Mouse (Mus musculus): ENCODE results near the gene Slco3a1. TPM values are rescaled to one million over a fixed set of nuclear protein-coding genes. Genes with fewer than 3 reads are reported as not detected.

Slco3a1 gene
- polyA plus RNA-seq, 1 experiment from 2014 or later, result 42.8 TPM

DNA sequence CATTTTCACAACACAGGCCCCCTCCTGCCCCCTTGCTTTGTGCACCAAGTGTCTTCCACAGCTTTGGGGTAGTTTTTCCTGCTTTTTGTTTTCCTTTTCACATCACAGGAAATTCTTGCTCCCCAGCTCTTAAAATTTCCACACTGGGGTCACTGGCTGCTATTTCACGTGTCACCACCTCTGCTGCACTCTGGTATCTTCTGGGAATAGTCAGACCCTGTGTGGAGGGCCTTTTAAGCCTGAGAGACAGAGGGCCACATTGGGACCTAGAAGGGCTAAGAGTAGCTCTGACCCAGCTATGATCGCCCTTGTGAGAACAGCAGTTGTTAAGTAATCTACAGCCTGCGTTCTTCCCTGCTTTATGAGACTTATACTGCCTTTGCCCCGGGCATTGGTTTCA lies 87.7 kb downstream of the Slco3a1 start:
- Histone ChIP-seq H3K27ac (ENCODE audit: low read length) (no peak overlapping the region), H3K4me1 (ENCODE audit: insufficient read depth, low read depth, low read length) (no peaks in the 10 kb centered on the region), H3K36me3 (ENCODE audit: insufficient read depth, low read length) (no peaks in the 10 kb centered on the region), H3K27me3 (replicated peaks; ENCODE audit: insufficient read depth, low read length) (no peaks in the 10 kb centered on the region), H3K4me2 (replicated peaks; ENCODE audit: low read depth, low read length) (no peak overlapping the region), H3K9ac (replicated peaks; ENCODE audit: low read depth) (no peak overlapping the region), H3K9me3 (ENCODE audit: low read length) (no peaks in the 10 kb centered on the region), H3K4me3 (ENCODE audit: low read depth, low read length) (no peak overlapping the region)
- TF ChIP-seq EP300 (IDR thresholded peaks at IDR 0.05), result no peak
- no peak for TF ChIP-seq CTCF (IDR thresholded peaks at IDR 0.05)
- no peak for ATAC-seq
- 84% methylated on average over 4 of the region's 4 CpGs for WGBS
- no peak for DNase-seq (ENCODE audit: low spot score)

DNA sequence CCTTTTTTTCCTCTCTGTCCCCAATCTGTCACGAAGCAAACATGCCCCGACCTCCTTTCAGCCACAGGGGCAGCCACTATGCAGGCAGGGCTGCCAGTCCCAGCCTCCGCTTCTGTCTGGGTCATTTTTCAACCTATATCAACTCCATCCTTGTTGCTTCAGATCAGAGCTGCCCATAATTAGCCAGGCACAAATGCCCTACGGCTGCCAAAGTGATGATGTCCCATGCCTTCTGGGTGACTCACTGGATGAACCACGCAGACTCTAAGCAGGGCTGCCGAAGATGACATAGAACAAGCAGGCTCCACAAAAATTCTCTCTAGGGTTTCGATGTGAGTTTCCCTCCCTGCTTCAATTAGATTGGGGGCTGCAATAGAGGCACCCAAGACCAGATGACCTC lies 89.9 kb downstream of the Slco3a1 start:
- no peak for DNase-seq (ENCODE audit: low spot score)
- TF ChIP-seq EP300 (IDR thresholded peaks at IDR 0.05) (no peak), CTCF (IDR thresholded peaks at IDR 0.05) (no peak)
- 69% methylated on average over 7 of the region's 7 CpGs for WGBS
- Histone ChIP-seq H3K4me3 (ENCODE audit: low read depth, low read length) (no peak overlapping the region), H3K9me3 (ENCODE audit: low read length) (no peaks in the 10 kb centered on the region), H3K27me3 (replicated peaks; ENCODE audit: insufficient read depth, low read length) (no peaks in the 10 kb centered on the region), H3K27ac (ENCODE audit: low read length) (no peak overlapping the region), H3K4me2 (replicated peaks; ENCODE audit: low read depth, low read length) (no peak overlapping the region), H3K36me3 (ENCODE audit: insufficient read depth, low read length) (no peaks in the 10 kb centered on the region), H3K4me1 (ENCODE audit: insufficient read depth, low read depth, low read length) (peaks cover 2% of the 10 kb centered on the region; the same call in 1 of the 2 replicates), H3K9ac (replicated peaks; ENCODE audit: low read depth) (no peak overlapping the region)
- peak; percentile 55 for ATAC-seq

GRCm38 (mm10) chr7:74462451-74462850 lies 92.1 kb downstream of the Slco3a1 start:
- Histone ChIP-seq H3K4me1 (ENCODE audit: insufficient read depth, low read depth, low read length) (peaks cover 7% of the 10 kb centered on the region; the same call in 1 of the 2 replicates), H3K9me3 (ENCODE audit: low read length) (no peaks in the 10 kb centered on the region), H3K27ac (ENCODE audit: low read length) (no peak overlapping the region), H3K9ac (replicated peaks; ENCODE audit: low read depth) (no peak overlapping the region), H3K27me3 (replicated peaks; ENCODE audit: insufficient read depth, low read length) (no peaks in the 10 kb centered on the region), H3K4me2 (replicated peaks; ENCODE audit: low read depth, low read length) (no peak overlapping the region), H3K36me3 (ENCODE audit: insufficient read depth, low read length) (no peaks in the 10 kb centered on the region), H3K4me3 (ENCODE audit: low read depth, low read length) (no peak overlapping the region)
- TF ChIP-seq CTCF (IDR thresholded peaks at IDR 0.05) (no peak), EP300 (IDR thresholded peaks at IDR 0.05) (no peak)
- 54% methylated on average over 4 of the region's 4 CpGs for WGBS
- no peak for ATAC-seq
- DNase-seq (ENCODE audit: low spot score), result no peak

- Histone ChIP-seq H3K9ac (replicated peaks; ENCODE audit: low read depth) (no peak overlapping the region), H3K27ac (ENCODE audit: low read length) (no peak overlapping the region), H3K4me3 (ENCODE audit: low read depth, low read length) (no peak overlapping the region), H3K9me3 (ENCODE audit: low read length) (no peaks in the 10 kb centered on the region), H3K36me3 (ENCODE audit: insufficient read depth, low read length) (no peaks in the 10 kb centered on the region), H3K27me3 (replicated peaks; ENCODE audit: insufficient read depth, low read length) (no peaks in the 10 kb centered on the region), H3K4me2 (replicated peaks; ENCODE audit: low read depth, low read length) (no peak overlapping the region), H3K4me1 (ENCODE audit: insufficient read depth, low read depth, low read length) (peaks cover 7% of the 10 kb centered on the region; the same call in 1 of the 2 replicates)
- 81% methylated on average over 5 of the region's 5 CpGs for WGBS
- TF ChIP-seq CTCF (IDR thresholded peaks at IDR 0.05) (no peak), EP300 (IDR thresholded peaks at IDR 0.05) (no peak)
- no peak for DNase-seq (ENCODE audit: low spot score)
- ATAC-seq, result no peak
Measured at GRCm38 (mm10) chr7:74461736-74462135, 92.8 kb downstream of the Slco3a1 start.

- no peak overlapping the region for H3K27ac ChIP-seq (ENCODE audit: low read length)
- DNase-seq (ENCODE audit: low spot score), result no peak
- no peak overlapping the region for H3K4me2 ChIP-seq (replicated peaks; ENCODE audit: low read depth, low read length)
- H3K36me3 ChIP-seq (ENCODE audit: insufficient read depth, low read length), result no peaks in the 10 kb centered on the region
- no peak for ATAC-seq
- no peaks in the 10 kb centered on the region for H3K9me3 ChIP-seq (ENCODE audit: low read length)
- H3K27me3 ChIP-seq (replicated peaks; ENCODE audit: insufficient read depth, low read length), result no peaks in the 10 kb centered on the region
- no peak overlapping the region for H3K4me3 ChIP-seq (ENCODE audit: low read depth, low read length)
- H3K9ac ChIP-seq (replicated peaks; ENCODE audit: low read depth), result no peak overlapping the region
- no peak for TF ChIP-seq EP300 (IDR thresholded peaks at IDR 0.05)
- no peak for TF ChIP-seq CTCF (IDR thresholded peaks at IDR 0.05)
- peaks cover 7% of the 10 kb centered on the region; the same call in 1 of the 2 replicates for H3K4me1 ChIP-seq (ENCODE audit: insufficient read depth, low read depth, low read length)
- WGBS, result 90% methylated on average over 1 of the region's 1 CpGs
Measured at GRCm38 (mm10) chr7:74461146-74461545, 93.4 kb downstream of the Slco3a1 start.

DNA sequence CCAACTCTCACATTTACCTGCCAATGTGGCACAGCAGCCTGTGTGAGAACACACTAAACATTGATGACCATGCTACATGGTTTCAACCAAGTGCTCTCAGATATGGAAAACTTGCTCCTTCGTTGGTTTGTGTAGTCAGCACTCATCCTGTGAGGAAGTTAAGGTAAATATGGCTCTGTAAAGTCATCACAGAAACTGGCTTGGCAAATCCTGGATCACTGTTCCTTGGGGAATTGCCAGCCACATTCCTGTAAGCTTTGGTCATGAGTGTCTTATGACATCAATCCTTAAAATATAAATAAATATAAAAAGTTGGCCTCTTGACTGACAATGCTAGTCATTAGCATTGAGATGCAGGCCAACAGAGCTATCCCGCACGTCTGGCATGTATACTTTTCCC lies 94.8 kb downstream of the Slco3a1 start:
- ATAC-seq, result peak; percentile 37
- Histone ChIP-seq H3K36me3 (ENCODE audit: insufficient read depth, low read length) (no peaks in the 10 kb centered on the region), H3K4me2 (replicated peaks; ENCODE audit: low read depth, low read length) (no peak overlapping the region), H3K4me3 (ENCODE audit: low read depth, low read length) (no peak overlapping the region), H3K9ac (replicated peaks; ENCODE audit: low read depth) (no peak overlapping the region), H3K4me1 (ENCODE audit: insufficient read depth, low read depth, low read length) (peaks cover 7% of the 10 kb centered on the region; the same call in 1 of the 2 replicates), H3K9me3 (ENCODE audit: low read length) (no peaks in the 10 kb centered on the region), H3K27ac (ENCODE audit: low read length) (peak overlapping the region; percentile 60; the same call in 1 of the 2 replicates), H3K27me3 (replicated peaks; ENCODE audit: insufficient read depth, low read length) (no peaks in the 10 kb centered on the region)
- DNase-seq (ENCODE audit: low spot score), result peak; percentile 55
- 44% methylated on average over 3 of the region's 3 CpGs for WGBS
- TF ChIP-seq EP300 (IDR thresholded peaks at IDR 0.05) (peak; percentile 57), CTCF (IDR thresholded peaks at IDR 0.05) (no peak)

GRCm38 (mm10) chr7:74459277-74459676 lies 95.3 kb downstream of the Slco3a1 start:
- no peaks in the 10 kb centered on the region for H3K9me3 ChIP-seq (ENCODE audit: low read length)
- DNase-seq (ENCODE audit: low spot score) (no peak), ATAC-seq (peak; percentile 36)
- peaks cover 7% of the 10 kb centered on the region; the same call in 1 of the 2 replicates for H3K4me1 ChIP-seq (ENCODE audit: insufficient read depth, low read depth, low read length)
- H3K4me3 ChIP-seq (ENCODE audit: low read depth, low read length), result no peak overlapping the region
- 44% methylated on average over 5 of the region's 5 CpGs for WGBS
- H3K27me3 ChIP-seq (replicated peaks; ENCODE audit: insufficient read depth, low read length), result no peaks in the 10 kb centered on the region
- H3K36me3 ChIP-seq (ENCODE audit: insufficient read depth, low read length), result no peaks in the 10 kb centered on the region
- H3K27ac ChIP-seq (ENCODE audit: low read length), result peak overlapping the region; percentile 60
- no peak overlapping the region for H3K9ac ChIP-seq (replicated peaks; ENCODE audit: low read depth)
- peak; percentile 45; the same call in 1 of the 2 replicates for TF ChIP-seq EP300 (IDR thresholded peaks at IDR 0.05)
- no peak for TF ChIP-seq CTCF (IDR thresholded peaks at IDR 0.05)
- no peak overlapping the region for H3K4me2 ChIP-seq (replicated peaks; ENCODE audit: low read depth, low read length)

All from lung, postnatal 0 days (tissue).